Comparison of ENCODE assay signal across 8 mouse cellular contexts in the genomic region with DNA sequence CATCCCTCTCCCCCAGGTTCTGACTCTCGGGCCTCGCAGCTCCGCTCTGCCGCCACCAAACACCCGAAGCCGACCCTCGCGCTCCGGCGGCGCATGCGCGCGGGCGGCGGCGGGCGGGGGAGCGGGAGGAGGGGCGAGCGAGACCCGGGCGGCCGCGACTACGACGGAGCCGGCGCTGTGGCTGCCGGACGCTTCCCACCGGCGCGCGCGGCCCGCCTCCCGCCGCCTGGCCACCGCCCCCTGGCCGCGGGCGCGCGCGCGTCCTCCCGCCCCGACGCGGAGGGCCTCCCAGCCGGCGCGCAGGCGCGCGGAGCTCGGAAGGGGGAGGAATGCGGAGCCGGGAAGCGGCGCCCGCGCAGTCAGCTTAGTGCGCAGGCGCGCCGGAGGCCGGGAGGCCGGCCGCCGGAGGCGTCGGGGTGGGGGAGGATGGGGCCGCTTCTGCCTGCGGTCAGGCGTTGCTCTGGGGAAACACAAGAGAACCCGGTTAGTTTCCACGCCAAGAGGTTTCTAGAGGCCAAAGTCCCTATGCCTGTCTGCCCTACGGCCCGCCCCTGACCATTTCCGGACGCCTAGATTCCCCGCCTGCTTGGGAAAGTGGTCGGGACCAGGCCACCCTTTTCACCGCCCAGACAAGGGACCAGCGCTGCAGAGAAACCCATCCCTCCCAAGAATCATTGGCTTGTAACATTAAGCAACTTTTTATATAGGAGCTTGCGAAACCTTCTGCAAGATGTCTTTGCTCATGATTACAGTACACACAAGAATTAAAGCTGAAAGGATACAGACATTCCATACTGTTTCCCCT. TPM values are rescaled to one million over a fixed set of nuclear protein-coding genes. Genes with fewer than 3 reads are reported as not detected.
A peak's percentile ranks its signal among the peaks of the same experiment; 100 is the strongest.
DNase-seq lines count a peak whose midpoint lies in the region; ATAC-seq and TF ChIP-seq lines count a peak whose summit lies in the region.

Spen (minus strand) TSS at position 190 of the 805 bp plus-strand sequence.

- no peaks in the 10 kb centered on the region for H3K27me3 ChIP-seq in embryonic facial prominence, embryonic 14.5 days (replicated peaks; ENCODE audit: control insufficient read depth, insufficient read depth, low read length)
- H3K27me3 ChIP-seq in limb, embryonic 15.5 days = no peaks in the 10 kb centered on the region
- no peaks in the 10 kb centered on the region for H3K27me3 ChIP-seq in midbrain, postnatal 0 days (ENCODE audit: insufficient read depth, low read length)

- H3K9ac ChIP-seq in embryonic facial prominence, embryonic 14.5 days (ENCODE audit: low read depth, low read length) = peak within 1 kb of the TSS; percentile 94
- H3K9ac ChIP-seq in limb, embryonic 15.5 days = peak within 1 kb of the TSS; percentile 89
- H3K9ac ChIP-seq in midbrain, postnatal 0 days (replicated peaks; ENCODE audit: low read length, poor library complexity, severe bottlenecking) = peak within 1 kb of the TSS; percentile 93

- H3K36me3 ChIP-seq in embryonic facial prominence, embryonic 14.5 days (ENCODE audit: control insufficient read depth, insufficient read depth, low read length) = no peaks in the 10 kb centered on the region
- no peaks in the 10 kb centered on the region for H3K36me3 ChIP-seq in limb, embryonic 15.5 days
- H3K36me3 ChIP-seq in midbrain, postnatal 0 days (ENCODE audit: insufficient read depth, low read length) = no peaks in the 10 kb centered on the region

- H3K4me1 ChIP-seq in embryonic facial prominence, embryonic 14.5 days (ENCODE audit: control insufficient read depth, insufficient read depth, low read length) = peaks cover 11% of the 10 kb centered on the region; the same call in 1 of the 2 replicates
- H3K4me1 ChIP-seq in limb, embryonic 15.5 days = peaks cover 32% of the 10 kb centered on the region
- H3K4me1 ChIP-seq in midbrain, postnatal 0 days (ENCODE audit: insufficient read depth, low read length) = peaks cover 9% of the 10 kb centered on the region

- H3K4me3 ChIP-seq in embryonic facial prominence, embryonic 14.5 days (ENCODE audit: low read depth, low read length) = peak within 1 kb of the TSS; percentile 90
- peak within 1 kb of the TSS; percentile 83 for H3K4me3 ChIP-seq in limb, embryonic 15.5 days
- peak within 1 kb of the TSS; percentile 66 for H3K4me3 ChIP-seq in midbrain, postnatal 0 days (ENCODE audit: low read depth, low read length)

- H3K9me3 ChIP-seq in embryonic facial prominence, embryonic 14.5 days (ENCODE audit: control insufficient read depth, low read length) = no peaks in the 10 kb centered on the region
- no peaks in the 10 kb centered on the region for H3K9me3 ChIP-seq in limb, embryonic 15.5 days
- H3K9me3 ChIP-seq in midbrain, postnatal 0 days (ENCODE audit: low read length) = no peaks in the 10 kb centered on the region

- peak within 1 kb of the TSS; percentile 98 for H3K27ac ChIP-seq in embryonic facial prominence, embryonic 14.5 days (replicated peaks; ENCODE audit: low read depth, low read length)
- H3K27ac ChIP-seq in limb, embryonic 15.5 days = peak within 1 kb of the TSS; percentile 99
- peak within 1 kb of the TSS; percentile 88 for H3K27ac ChIP-seq in midbrain, postnatal 0 days (ENCODE audit: low read depth, low read length)

- TF ChIP-seq CTCF in midbrain, postnatal 0 days (IDR thresholded peaks at IDR 0.05) = no peak

- 2% methylated on average over 14 of the region's 88 CpGs for WGBS in embryonic facial prominence, embryonic 14.5 days
- under 1% methylated on average over 40 of the region's 88 CpGs for WGBS in limb, embryonic 15.5 days
- under 1% methylated on average over 77 of the region's 88 CpGs for WGBS in midbrain, postnatal 0 days

- ATAC-seq in embryonic facial prominence, embryonic 14.5 days (ENCODE audit: low read depth) = peak; percentile 89
- peak; percentile 89 for ATAC-seq in limb, embryonic 15.5 days (ENCODE audit: insufficient number of reproducible peaks, low FRiP score, low TSS enrichment, low read depth)
- ATAC-seq in midbrain, postnatal 0 days (ENCODE audit: low FRiP score) = peak; percentile 88

- DNase-seq in A20 (ENCODE audit: low read depth, low spot score) = peak; percentile 96
- DNase-seq in adrenal gland, postnatal 4 days (ENCODE audit: low spot score in 2 of 2) = peak; percentile 88
- DNase-seq in embryonic facial prominence, embryonic 14.5 days (ENCODE audit: low spot score) = peak; percentile 96
- peak; percentile 93 for DNase-seq in heart, adult 8-10 months (ENCODE audit: low spot score)
- DNase-seq in kidney, adult 8-10 months = peak; percentile 93 to 96
- peak; percentile 97 for DNase-seq in midbrain, postnatal 0 days (ENCODE audit: low spot score)
- DNase-seq in spleen, postnatal 10 days (ENCODE audit: low spot score in 2 of 2) = peak; percentile 88 to 95

- peak within 1 kb of the TSS; percentile 91 for H3K4me2 ChIP-seq in embryonic facial prominence, embryonic 14.5 days (ENCODE audit: low read depth, low read length)
- peak within 1 kb of the TSS; percentile 95 for H3K4me2 ChIP-seq in limb, embryonic 15.5 days
- H3K4me2 ChIP-seq in midbrain, postnatal 0 days (ENCODE audit: low read depth, low read length, poor library complexity, severe bottlenecking) = peak within 1 kb of the TSS; percentile 71

RNA-seq across cellular contexts. Expression of gene Spen, which starts in this region (rescaled TPM):
- total RNA-seq in adrenal gland, postnatal 4 days (2021) = 10 to 100 TPM; 57.4 to 67.8 TPM
- 9.4 and 12.5 TPM in 2 replicates for polyA plus RNA-seq in embryonic facial prominence, embryonic 14.5 days (2014; fragmentation: Nextera tagmentation; extraction: Ambion mirVana)
- 10 to 100 TPM; 29.2 to 32.2 (median 30.1) TPM for total RNA-seq in heart, adult 8-10 months (2022)
- polyA plus RNA-seq in limb, embryonic 15.5 days (2015; fragmentation: Nextera tagmentation; extraction: Ambion mirVana) = 7.2 and 9.0 TPM in 2 replicates
- total RNA-seq in midbrain, postnatal 0 days (2014; rRNA removed) = 20.0 and 23.2 TPM in 2 replicates
- polyA plus RNA-seq in midbrain, postnatal 0 days (2015; fragmentation: Nextera tagmentation; extraction: Ambion mirVana) = 8.6 and 13.6 TPM in 2 replicates

Comparison
In these comparisons a context has a peak if more than half of its experiments do, and no peak if none do; other contexts are left out.
1. Peak in every context shown above with its lines: DNase-seq, ATAC-seq, H3K4me3 ChIP-seq and H3K27ac ChIP-seq.